Mouse (Mus musculus) layer of hippocampus, adult 2 months (tissue): Measurements from ENCODE around the gene Olfr814. TPM values are rescaled to one million over a fixed set of nuclear protein-coding genes. Genes with fewer than 3 reads are reported as not detected.
"Not testable (repeated sequence)": the region's sequence is repeated elsewhere in the genome, so short reads cannot be mapped to it uniquely, and the experiment has no call there.

Experiments
- DNase-seq, 2 experiments: peaks; one replicate each; pipeline ENCODE4 v3.0.0; 2022; ENCODE audit warnings: low spot score in 2 of 2
- H3K27ac ChIP-seq: fragments of 200-600 bp; 2 replicates; pipeline ENCODE4 v1.8.1; 2022
- H3K4me3 ChIP-seq: fragments of 200-600 bp; 2 replicates; pipeline ENCODE4 v1.8.1; 2022; ENCODE audit warnings: mild to moderate bottlenecking
- CTCF ChIP-seq: fragments of 200-600 bp; conservative IDR thresholded peaks from 2 replicates; pipeline ENCODE4 v1.8.1; 2022; ENCODE audit warnings: antibody characterized with exemption, mild to moderate bottlenecking, moderate library complexity
- long read RNA-seq, 2 experiments: library from polyadenylated mRNA; stranded (forward); transcript quantifications; one replicate each; pipeline ENCODE4 v2.0.0; 2021; ENCODE audit warnings: borderline mapping rate in 2 of 2
- total RNA-seq, 2 experiments: library from RNA; stranded (reverse); gene quantifications; 2 replicates each; pipeline ENCODE4 v1.2.3; 2021

The Olfr814 gene
- total RNA-seq, result not detected
- long read RNA-seq, experiment 1, result 0 reads
- long read RNA-seq, experiment 2, result 0 reads

GRCm38 (mm10) chr10:129879751-129880150, at the start of gene Olfr814:
Gene Olfr814, minus strand, starts transcription at chr10:129879851.
- DNase-seq, H3K4me3 ChIP-seq, H3K27ac ChIP-seq: not testable (repeated sequence)

DNA sequence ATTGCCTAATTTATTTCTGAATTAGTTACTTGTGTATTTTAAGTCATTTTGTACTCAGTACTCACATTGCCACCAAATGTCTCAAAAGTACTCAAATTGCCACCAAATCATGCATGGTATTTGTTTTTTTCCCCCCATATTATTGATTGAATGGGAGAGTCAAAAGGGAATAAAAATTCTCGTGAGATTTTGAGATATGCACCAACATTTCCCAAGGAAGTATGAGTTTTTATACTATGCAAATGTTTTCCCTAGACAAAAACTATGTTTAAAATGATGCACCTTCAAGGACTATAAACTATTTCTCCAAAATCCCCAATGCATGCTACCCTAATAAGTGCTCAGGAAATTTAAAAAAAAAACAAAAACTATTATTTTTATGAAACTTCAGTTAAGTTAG, 35.8 kb upstream of the Olfr814 start, which contains the start of gene Olfr816:
Olfr816 (minus strand) TSS at position 101 of the 400 bp plus-strand sequence.
- DNase-seq, result no peak
- Histone ChIP-seq H3K27ac (no peak within 1 kb of the TSS), H3K4me3 (no peak within 1 kb of the TSS)
- TF ChIP-seq CTCF, result no peak

DNA sequence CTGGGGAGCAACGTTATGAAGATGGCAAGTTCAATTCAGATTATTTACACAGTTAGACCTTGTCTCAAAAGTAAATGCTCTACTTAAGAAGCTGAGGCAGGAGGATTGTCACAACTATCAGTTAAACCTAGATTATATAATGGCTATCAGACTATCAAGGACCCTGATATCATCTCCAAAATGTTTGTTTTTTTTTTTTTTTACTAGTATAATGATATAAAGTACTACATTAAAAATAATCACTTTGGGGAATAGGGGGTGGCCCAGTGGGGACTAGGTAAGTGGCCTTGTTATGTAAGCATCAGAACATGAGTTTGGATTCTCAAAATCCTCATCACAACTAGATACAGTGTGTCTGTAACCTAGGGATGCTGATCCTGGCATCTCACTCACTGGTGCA, 26.1 kb upstream of the Olfr814 start, which contains the start of gene Olfr815:
Olfr815 (minus strand) TSS at position 101 of the 400 bp plus-strand sequence.
- DNase-seq, H3K27ac ChIP-seq, H3K4me3 ChIP-seq: not testable (repeated sequence)

DNA sequence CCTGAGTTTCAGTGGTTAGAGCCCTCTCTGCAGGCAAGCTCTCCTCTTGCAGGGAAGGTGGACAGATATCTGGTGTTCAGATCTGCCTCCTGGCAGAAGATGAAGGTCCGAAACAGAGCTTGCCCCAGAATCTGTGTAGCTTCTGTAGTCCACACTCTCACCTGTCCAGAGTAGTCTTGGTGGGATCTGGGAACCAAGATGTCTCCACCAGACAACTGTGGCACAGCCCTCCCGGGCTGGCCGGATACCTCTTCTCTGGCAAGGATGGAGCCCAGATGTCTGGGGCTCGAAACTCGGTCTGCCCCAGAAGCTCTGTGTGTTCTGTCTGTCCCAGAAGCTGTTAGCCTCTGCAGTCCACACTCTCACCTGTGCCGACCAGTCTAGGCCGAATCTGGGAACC, 6.3 kb upstream of the Olfr814 start:
- TF ChIP-seq CTCF, result no peak
- H3K27ac ChIP-seq, result no peak overlapping the region

GRCm38 (mm10) chr10:129885496-129885895, 5.8 kb upstream of the Olfr814 start:
- not testable (repeated sequence) for H3K4me3 ChIP-seq, DNase-seq, H3K27ac ChIP-seq

More for the DNA sequence above, 6.3 kb upstream of the Olfr814 start:
- DNase-seq, result no peak
- no peak overlapping the region for H3K4me3 ChIP-seq

- no peak for DNase-seq
- H3K4me3 ChIP-seq, result no peak within 1 kb of the TSS
- no peak for TF ChIP-seq CTCF
- no peak within 1 kb of the TSS for H3K27ac ChIP-seq
These were observed 24.6 kb downstream of the Olfr814 start, which contains the start of gene Olfr813 for GRCm38 (mm10) chr10:129855067-129855466. Gene Olfr813, plus strand, starts transcription at chr10:129855367.

GRCm38 (mm10) chr10:129847343-129847742, 32.3 kb downstream of the Olfr814 start:
- no peak for TF ChIP-seq CTCF
- no peak for DNase-seq

GRCm38 (mm10) chr10:129845994-129846393, 33.7 kb downstream of the Olfr814 start, which contains the start of gene Olfr812:
Gene Olfr812, minus strand, starts transcription at chr10:129846094.
- no peak for TF ChIP-seq CTCF
- Histone ChIP-seq H3K27ac (no peak within 1 kb of the TSS), H3K4me3 (no peak within 1 kb of the TSS)
- DNase-seq, result no peak

More at GRCm38 (mm10) chr10:129847343-129847742, 32.3 kb downstream of the Olfr814 start:
- Histone ChIP-seq H3K4me3 (no peak overlapping the region), H3K27ac (no peak overlapping the region)

Other genes starting within 250 kb of the Olfr814 start
- gene Olfr799, start 242.4 kb downstream of the Olfr814 start, total RNA-seq, result not detected
- gene Olfr800, start 222.2 kb downstream of the Olfr814 start, total RNA-seq, result not detected
- gene Olfr801, start 206.0 kb downstream of the Olfr814 start, total RNA-seq, result not detected
- not detected for gene Olfr802, start 191.7 kb downstream of the Olfr814 start, total RNA-seq
- not detected for gene Olfr803, start 185.6 kb downstream of the Olfr814 start, total RNA-seq
- not detected for gene Olfr804, start 176.6 kb downstream of the Olfr814 start, total RNA-seq
- not detected for gene Olfr805, start 150.5 kb downstream of the Olfr814 start, total RNA-seq
- not detected for gene Olfr806, start 137.9 kb downstream of the Olfr814 start, total RNA-seq
- not detected for gene Olfr807, start 122.1 kb downstream of the Olfr814 start, total RNA-seq
- gene Olfr808, start 114.4 kb downstream of the Olfr814 start, total RNA-seq, result not detected
- gene Olfr809, start 105.2 kb downstream of the Olfr814 start, total RNA-seq, result not detected
- gene Olfr810, start 84.9 kb downstream of the Olfr814 start, total RNA-seq, result not detected
- gene Olfr811, start 75.5 kb downstream of the Olfr814 start, total RNA-seq, result not detected
- not detected for gene Olfr812, start 33.8 kb downstream of the Olfr814 start, total RNA-seq
- not detected for gene Olfr813, start 24.5 kb downstream of the Olfr814 start, total RNA-seq
- not detected for gene Olfr815, start 26.0 kb upstream of the Olfr814 start, total RNA-seq
- not detected for gene Olfr816, start 35.7 kb upstream of the Olfr814 start, total RNA-seq
- not detected for gene Olfr818, start 69.2 kb upstream of the Olfr814 start, total RNA-seq
- not detected for gene Olfr819, start 87.4 kb upstream of the Olfr814 start, total RNA-seq
- gene Olfr247, start 96.3 kb upstream of the Olfr814 start, total RNA-seq, result not detected
- gene Gm10310, start 105.2 kb upstream of the Olfr814 start, total RNA-seq, result not detected
- gene Olfr820, start 132.8 kb upstream of the Olfr814 start, total RNA-seq, result not detected
- not detected for gene Olfr821, start 150.5 kb upstream of the Olfr814 start, total RNA-seq
- not detected for gene Olfr822, start 191.4 kb upstream of the Olfr814 start, total RNA-seq
- not detected for gene Olfr823, start 235.5 kb upstream of the Olfr814 start, total RNA-seq